Mouse (Mus musculus): Measurements from ENCODE around the gene Mpo. TPM values are rescaled to one million over a fixed set of nuclear protein-coding genes. Genes with fewer than 3 reads are reported as not detected.

The Mpo gene
- polyA plus RNA-seq (2015; fragmentation: Nextera tagmentation; extraction: Ambion mirVana) = 0.17 and 0.44 TPM in 2 replicates

GRCm38 (mm10) chr11:87793460-87793859, at the start of gene Mpo:
Mpo (plus strand) TSS chr11:87793581.
- no peaks in the 10 kb centered on the region for H3K4me1 ChIP-seq
- no peak within 1 kb of the TSS for H3K27ac ChIP-seq
- H3K9me3 ChIP-seq (replicated peaks) = no peaks in the 10 kb centered on the region
- no peaks in the 10 kb centered on the region for H3K36me3 ChIP-seq (ENCODE audit: poor library complexity, severe bottlenecking)
- no peak within 1 kb of the TSS for H3K4me2 ChIP-seq
- no peak for ATAC-seq
- H3K4me3 ChIP-seq = no peak within 1 kb of the TSS
- 82% methylated on average over 3 of the region's 3 CpGs for WGBS
- H3K27me3 ChIP-seq = no peaks in the 10 kb centered on the region
- no peak within 1 kb of the TSS for H3K9ac ChIP-seq

- Histone ChIP-seq H3K4me2 (no peak overlapping the region), H3K9me3 (replicated peaks) (no peaks in the 10 kb centered on the region), H3K36me3 (ENCODE audit: poor library complexity, severe bottlenecking) (peaks cover 60% of the 10 kb centered on the region), H3K27ac (no peak overlapping the region), H3K27me3 (0 out of 2 replicates have a peak, but pooled peaks cover 4% of the 10 kb centered on the region), H3K9ac (no peak overlapping the region), H3K4me3 (no peak overlapping the region), H3K4me1 (no peaks in the 10 kb centered on the region)
- no peak for ATAC-seq
- 91% methylated on average over 3 of the region's 3 CpGs for WGBS
Observed at GRCm38 (mm10) chr11:87743691-87744090, 49.7 kb upstream of the Mpo start.

GRCm38 (mm10) chr11:87744964-87745363, 48.4 kb upstream of the Mpo start:
- ATAC-seq = no peak
- no peak overlapping the region for H3K4me2 ChIP-seq
- H3K4me1 ChIP-seq = no peaks in the 10 kb centered on the region
- no peak overlapping the region for H3K4me3 ChIP-seq
- no peak overlapping the region for H3K9ac ChIP-seq
- WGBS = 87% methylated on average over 4 of the region's 4 CpGs
- 0 out of 2 replicates have a peak, but pooled peaks cover 4% of the 10 kb centered on the region for H3K27me3 ChIP-seq
- peaks cover 52% of the 10 kb centered on the region for H3K36me3 ChIP-seq (ENCODE audit: poor library complexity, severe bottlenecking)
- no peak overlapping the region for H3K27ac ChIP-seq
- H3K9me3 ChIP-seq (replicated peaks) = no peaks in the 10 kb centered on the region

GRCm38 (mm10) chr11:87745632-87746555, 47.5 kb upstream of the Mpo start:
- no peak for ATAC-seq
- Histone ChIP-seq H3K36me3 (ENCODE audit: poor library complexity, severe bottlenecking) (peaks cover 42% of the 10 kb centered on the region), H3K4me3 (no peak overlapping the region), H3K27me3 (0 out of 2 replicates have a peak, but pooled peaks cover 4% of the 10 kb centered on the region), H3K4me1 (no peaks in the 10 kb centered on the region), H3K4me2 (no peak overlapping the region), H3K9ac (no peak overlapping the region), H3K9me3 (replicated peaks) (no peaks in the 10 kb centered on the region), H3K27ac (no peak overlapping the region)
- 82% methylated on average over 9 of the region's 9 CpGs for WGBS

GRCm38 (mm10) chr11:87747312-87747711, 46.1 kb upstream of the Mpo start:
- Histone ChIP-seq H3K9ac (no peak overlapping the region), H3K27ac (no peak overlapping the region), H3K4me3 (no peak overlapping the region), H3K36me3 (ENCODE audit: poor library complexity, severe bottlenecking) (peaks cover 28% of the 10 kb centered on the region), H3K9me3 (replicated peaks) (no peaks in the 10 kb centered on the region), H3K4me2 (no peak overlapping the region), H3K4me1 (no peaks in the 10 kb centered on the region), H3K27me3 (0 out of 2 replicates have a peak, but pooled peaks cover 4% of the 10 kb centered on the region)
- ATAC-seq = no peak
- whole genome bisulfite sequencing = 97% methylated on average over 4 of the region's 5 CpGs

GRCm38 (mm10) chr11:87747716-87748115, 45.7 kb upstream of the Mpo start:
- Histone ChIP-seq H3K9me3 (replicated peaks) (no peaks in the 10 kb centered on the region), H3K36me3 (ENCODE audit: poor library complexity, severe bottlenecking) (peaks cover 24% of the 10 kb centered on the region), H3K4me1 (no peaks in the 10 kb centered on the region), H3K4me3 (no peak overlapping the region), H3K4me2 (no peak overlapping the region), H3K27ac (no peak overlapping the region), H3K27me3 (0 out of 2 replicates have a peak, but pooled peaks cover 4% of the 10 kb centered on the region), H3K9ac (no peak overlapping the region)
- WGBS = 92% methylated on average over 7 of the region's 7 CpGs
- ATAC-seq = no peak

GRCm38 (mm10) chr11:87748132-87749119, 45.0 kb upstream of the Mpo start:
- 0 out of 2 replicates have a peak, but pooled peaks cover 4% of the 10 kb centered on the region for H3K27me3 ChIP-seq
- no peaks in the 10 kb centered on the region for H3K9me3 ChIP-seq (replicated peaks)
- no peak overlapping the region for H3K27ac ChIP-seq
- no peak overlapping the region for H3K4me3 ChIP-seq
- no peaks in the 10 kb centered on the region for H3K4me1 ChIP-seq
- 42% methylated on average over 19 of the region's 19 CpGs for WGBS
- ATAC-seq = no peak
- H3K36me3 ChIP-seq (ENCODE audit: poor library complexity, severe bottlenecking) = peaks cover 17% of the 10 kb centered on the region
- H3K9ac ChIP-seq = no peak overlapping the region
- no peak overlapping the region for H3K4me2 ChIP-seq

- no peak overlapping the region for H3K4me3 ChIP-seq
- no peak overlapping the region for H3K4me2 ChIP-seq
- WGBS = 70% methylated on average over 18 of the region's 18 CpGs
- no peaks in the 10 kb centered on the region for H3K4me1 ChIP-seq
- no peak for ATAC-seq
- no peak overlapping the region for H3K9ac ChIP-seq
- peaks cover 8% of the 10 kb centered on the region for H3K36me3 ChIP-seq (ENCODE audit: poor library complexity, severe bottlenecking)
- no peak overlapping the region for H3K27ac ChIP-seq
- 0 out of 2 replicates have a peak, but pooled peaks cover 4% of the 10 kb centered on the region for H3K27me3 ChIP-seq
- no peaks in the 10 kb centered on the region for H3K9me3 ChIP-seq (replicated peaks)
Observed at GRCm38 (mm10) chr11:87749192-87750042, 44.0 kb upstream of the Mpo start.

GRCm38 (mm10) chr11:87750043-87750421, 43.3 kb upstream of the Mpo start:
- H3K36me3 ChIP-seq (ENCODE audit: poor library complexity, severe bottlenecking) = peaks cover 2% of the 10 kb centered on the region
- H3K27ac ChIP-seq = no peak overlapping the region
- no peak overlapping the region for H3K4me3 ChIP-seq
- WGBS = 80% methylated on average over 11 of the region's 11 CpGs
- no peak for ATAC-seq
- H3K27me3 ChIP-seq = 0 out of 2 replicates have a peak, but pooled peaks cover 4% of the 10 kb centered on the region
- no peaks in the 10 kb centered on the region for H3K9me3 ChIP-seq (replicated peaks)
- no peak overlapping the region for H3K9ac ChIP-seq
- no peak overlapping the region for H3K4me2 ChIP-seq
- H3K4me1 ChIP-seq = no peaks in the 10 kb centered on the region

GRCm38 (mm10) chr11:87750521-87750920, 42.9 kb upstream of the Mpo start:
- H3K9me3 ChIP-seq (replicated peaks) = no peaks in the 10 kb centered on the region
- no peak for ATAC-seq
- H3K9ac ChIP-seq = no peak overlapping the region
- H3K4me1 ChIP-seq = no peaks in the 10 kb centered on the region
- 75% methylated on average over 3 of the region's 3 CpGs for WGBS
- 0 out of 2 replicates have a peak, but pooled peaks cover 4% of the 10 kb centered on the region for H3K27me3 ChIP-seq
- H3K27ac ChIP-seq = no peak overlapping the region
- no peak overlapping the region for H3K4me2 ChIP-seq
- H3K36me3 ChIP-seq (ENCODE audit: poor library complexity, severe bottlenecking) = no peaks in the 10 kb centered on the region; the same call in 1 of the 2 replicates
- H3K4me3 ChIP-seq = no peak overlapping the region

- H3K9me3 ChIP-seq (replicated peaks) = no peaks in the 10 kb centered on the region
- ATAC-seq = no peak
- no peak overlapping the region for H3K9ac ChIP-seq
- no peaks in the 10 kb centered on the region for H3K36me3 ChIP-seq (ENCODE audit: poor library complexity, severe bottlenecking)
- H3K4me1 ChIP-seq = no peaks in the 10 kb centered on the region
- 81% methylated on average over 8 of the region's 8 CpGs for WGBS
- H3K27ac ChIP-seq = no peak overlapping the region
- no peak overlapping the region for H3K4me3 ChIP-seq
- H3K4me2 ChIP-seq = no peak overlapping the region
- H3K27me3 ChIP-seq = 0 out of 2 replicates have a peak, but pooled peaks cover 4% of the 10 kb centered on the region
Observed at GRCm38 (mm10) chr11:87751031-87751430, 42.4 kb upstream of the Mpo start.

Measured in forebrain, embryonic 13.5 days (tissue).